Comparison of ENCODE assay signal across 9 mouse cellular contexts in genomic region chr8:120898008-120898407, GRCm38 (mm10).
DNase-seq lines count a peak whose midpoint lies in the region; ATAC-seq and TF ChIP-seq lines count a peak whose summit lies in the region.
"Had no signal": no experiment of that assay in that cellular context is flagged by ENCODE, and none has a peak within 500 bp of the region (broad histone marks: within the 10 kb centered on the region; RNA-seq: fewer than 3 reads in every experiment).

No protein-coding gene starts in this region.

- H3K27me3 ChIP-seq in liver, embryonic 12.5 days (replicated peaks) = peaks cover 74% of the 10 kb centered on the region
- H3K27me3 ChIP-seq in intestine, embryonic 14.5 days (replicated peaks; ENCODE audit: control insufficient read depth, insufficient read depth, low read length) = peaks cover 15% of the 10 kb centered on the region

- no peak overlapping the region for H3K4me2 ChIP-seq in liver, embryonic 12.5 days
- H3K4me2 ChIP-seq in intestine, embryonic 14.5 days (ENCODE audit: low read length) = no peak overlapping the region
- H3K4me2 ChIP-seq: midbrain, embryonic 12.5 days had no signal

- WGBS in liver, embryonic 12.5 days (ENCODE audit: insufficient replicate concordance) = 42% methylated on average over 4 of the region's 4 CpGs
- 48% methylated on average over 4 of the region's 4 CpGs for WGBS in intestine, embryonic 14.5 days

- peaks cover 6% of the 10 kb centered on the region; the same call in 1 of the 2 replicates for H3K4me1 ChIP-seq in liver, embryonic 12.5 days
- H3K4me1 ChIP-seq in intestine, embryonic 14.5 days (replicated peaks; ENCODE audit: control insufficient read depth, insufficient read depth, low read length) = peaks cover 60% of the 10 kb centered on the region

- no peak overlapping the region for H3K4me3 ChIP-seq in liver, embryonic 12.5 days
- H3K4me3 ChIP-seq in intestine, embryonic 14.5 days (ENCODE audit: low read depth, low read length) = no peak overlapping the region
- H3K4me3 ChIP-seq: midbrain, embryonic 12.5 days had no signal

- no peak for TF ChIP-seq POLR2A in brain, embryonic 14.5 days (IDR thresholded peaks at IDR 0.05; ENCODE audit: borderline replicate concordance, extremely low read depth, insufficient read depth, insufficient read length, poor library complexity, severe bottlenecking)

- no peak overlapping the region for H3K9ac ChIP-seq in liver, embryonic 12.5 days
- no peak overlapping the region for H3K9ac ChIP-seq in intestine, embryonic 14.5 days (ENCODE audit: low read length)
- H3K9ac ChIP-seq: midbrain, embryonic 12.5 days had no signal

- no peaks in the 10 kb centered on the region; the same call in 1 of the 2 replicates for H3K9me3 ChIP-seq in liver, embryonic 12.5 days (replicated peaks)
- H3K9me3 ChIP-seq in intestine, embryonic 14.5 days (ENCODE audit: control insufficient read depth, low read length) = no peaks in the 10 kb centered on the region
- H3K9me3 ChIP-seq: midbrain, embryonic 12.5 days had no signal

- peak; percentile 69 for TF ChIP-seq CTCF in brain, embryonic 14.5 days (IDR thresholded peaks at IDR 0.05; ENCODE audit: borderline replicate concordance, extremely low read depth, insufficient read depth, insufficient read length)

- ATAC-seq in liver, embryonic 12.5 days = no peak
- ATAC-seq in intestine, embryonic 14.5 days (replicated peaks; ENCODE audit: low FRiP score, low TSS enrichment, low read depth) = no peak
- 0 out of 2 replicates have a peak, but pooled peaks have one; percentile 46 for ATAC-seq in megakaryocyte progenitor cell, adult 5-6 weeks (replicated peaks; ENCODE audit: poor library complexity)

- peak; percentile 34 to 75 for DNase-seq in adrenal gland, adult (ENCODE audit: inconsistent age in 2 of 2, low spot score in 1 of 2)
- DNase-seq in adrenal gland, adult 8-10 months = no peak
- peak; percentile 54 for DNase-seq in liver
- DNase-seq in brain, embryonic 14.5 days (ENCODE audit: low read depth) = peak; percentile 51
- DNase-seq in intestine, embryonic 14.5 days (ENCODE audit: low spot score) = peak; percentile 87
- peak; percentile 52 for DNase-seq in thymus, postnatal 25 days

- no peak overlapping the region for H3K27ac ChIP-seq in liver, embryonic 12.5 days
- peak overlapping the region; percentile 81 for H3K27ac ChIP-seq in intestine, embryonic 14.5 days (ENCODE audit: low read depth)
- H3K27ac ChIP-seq: midbrain, embryonic 12.5 days had no signal

- no peaks in the 10 kb centered on the region for H3K36me3 ChIP-seq in liver, embryonic 12.5 days
- H3K36me3 ChIP-seq in intestine, embryonic 14.5 days (ENCODE audit: control insufficient read depth, insufficient read depth, low read length) = no peaks in the 10 kb centered on the region
- H3K36me3 ChIP-seq: midbrain, embryonic 12.5 days had no signal
